Mouse (Mus musculus) hindbrain, postnatal 0 days (tissue): Measurements from ENCODE around the gene Cdh18. TPM values are rescaled to one million over a fixed set of nuclear protein-coding genes. Genes with fewer than 3 reads are reported as not detected.
"Not testable (repeated sequence)": the region's sequence is repeated elsewhere in the genome, so short reads cannot be mapped to it uniquely, and the experiment has no call there.

Experiments used
- ATAC-seq: fragments of 200-750 bp; cut with Nextera tagmentation; 2 replicates; pipeline ENCODE4 v1.8.0; 2017; ENCODE audit warnings: mild to moderate bottlenecking, moderate TSS enrichment, moderate library complexity
- DNase-seq: peaks from one replicate; pipeline ENCODE4 v3.0.0-alpha.2; 2015; ENCODE audit warnings: low spot score
- H3K27ac ChIP-seq: fragments of 300-500 bp; sonication (generic); 2 replicates; pipeline ENCODE4 v1.5.1; 2014; ENCODE audit warnings: mild to moderate bottlenecking
- H3K27me3 ChIP-seq: fragments of 300-500 bp; sonication (generic); 2 replicates; pipeline ENCODE4 v1.6.1; 2014; ENCODE audit warnings: low read length, mixed read lengths; ENCODE audit not compliant: insufficient read depth
- H3K36me3 ChIP-seq: fragments of 300-500 bp; sonication (generic); 2 replicates; pipeline ENCODE4 v1.6.1; 2014; ENCODE audit warnings: low read length, mixed read lengths; ENCODE audit not compliant: insufficient read depth
- H3K4me1 ChIP-seq: fragments of 300-500 bp; sonication (generic); 2 replicates; pipeline ENCODE4 v1.6.1; 2014; ENCODE audit warnings: antibody characterized with exemption, low read length, mixed read lengths; ENCODE audit not compliant: insufficient read depth
- H3K4me2 ChIP-seq: fragments of 300-500 bp; sonication (generic); 2 replicates; pipeline ENCODE4 v1.6.1; 2014; ENCODE audit warnings: low read depth, mild to moderate bottlenecking, low read length, moderate library complexity, mixed read lengths
- H3K4me3 ChIP-seq: fragments of 300-500 bp; sonication (generic); 2 replicates; pipeline ENCODE4 v1.5.1; 2014; ENCODE audit warnings: low read length
- H3K9ac ChIP-seq: fragments of 300-500 bp; sonication (generic); replicated peaks from 2 replicates; pipeline ENCODE4 v1.6.1; 2014; ENCODE audit warnings: mild to moderate bottlenecking, low read length, moderate library complexity, mixed read lengths
- H3K9me3 ChIP-seq: fragments of 300-500 bp; sonication (generic); 2 replicates; pipeline ENCODE4 v1.6.1; 2016; ENCODE audit warnings: low read length, mixed read lengths
- CTCF ChIP-seq: IDR thresholded peaks from 2 replicates; pipeline ENCODE4 v1.5.1; 2016; ENCODE audit warnings: antibody characterized with exemption, control low read depth, low read depth
- WGBS: fragments of 180-500 bp; shearing (Covaris S2); extraction: QIAGEN DNeasy Blood & Tissue Kit; methylation state at CpG from one replicate; pipeline ENCODE4 v1.1.7; 2014; 5-methylcytosine and 5-hydroxymethylcytosine counted together
- polyA plus RNA-seq: library from polyadenylated mRNA; unstranded; fragments of >200 nt; fragmentation: Nextera tagmentation; extraction: Ambion mirVana; gene quantifications from 2 replicates; pipeline ENCODE4 v1.2.1, GENCODE M21; 2015
- total RNA-seq: library from RNA; depleted of rRNA; stranded (reverse); fragments of >200 nt; gene quantifications from 2 replicates; pipeline ENCODE4 v1.2.3, GENCODE M21; 2014

The Cdh18 gene
- total and polyA plus RNA-seq, 2 experiments from 2014 or later, result 12.3 to 61.0 TPM

DNA sequence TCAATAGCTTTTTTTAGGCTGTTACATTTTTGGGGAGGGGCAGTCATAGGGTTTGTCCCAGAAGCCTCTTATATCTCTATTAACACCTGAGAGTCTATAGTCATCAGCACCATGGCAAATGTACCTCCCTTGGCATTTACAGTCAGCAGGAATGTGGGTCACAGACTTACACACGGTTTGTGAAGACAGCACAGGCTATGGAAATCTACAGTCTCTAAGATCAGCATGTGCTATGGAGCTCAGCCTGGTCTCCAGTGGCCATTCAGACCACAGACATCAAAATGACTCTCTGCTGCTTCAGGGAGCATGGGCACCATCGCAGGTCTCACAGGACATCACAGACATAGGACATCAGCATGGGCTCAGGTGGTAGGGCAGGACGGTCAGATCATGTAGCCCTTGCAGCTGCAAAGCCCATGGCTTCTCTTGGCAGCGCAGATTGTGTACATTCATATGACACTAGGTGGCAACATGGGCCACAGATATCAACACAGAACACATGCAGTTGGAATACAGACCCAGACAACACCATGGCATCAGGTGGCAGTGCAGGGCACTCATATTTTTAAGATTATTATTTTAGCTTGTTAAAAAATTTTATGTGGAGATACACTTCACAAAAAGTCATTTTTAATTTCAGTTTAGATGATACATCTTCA is 497.4 kb downstream of the Cdh18 start:
- Histone ChIP-seq H3K36me3 (no peaks in the 10 kb centered on the region), H3K9ac (no peak overlapping the region), H3K4me1 (no peaks in the 10 kb centered on the region), H3K4me2 (no peak overlapping the region), H3K4me3 (no peak overlapping the region), H3K9me3 (no peaks in the 10 kb centered on the region), H3K27ac (no peak overlapping the region), H3K27me3 (no peaks in the 10 kb centered on the region)
- ATAC-seq (no peak), DNase-seq (peak; percentile 32)
- TF ChIP-seq CTCF, result peak; percentile 42
- WGBS, result 79% methylated on average over 4 of the region's 4 CpGs

DNA sequence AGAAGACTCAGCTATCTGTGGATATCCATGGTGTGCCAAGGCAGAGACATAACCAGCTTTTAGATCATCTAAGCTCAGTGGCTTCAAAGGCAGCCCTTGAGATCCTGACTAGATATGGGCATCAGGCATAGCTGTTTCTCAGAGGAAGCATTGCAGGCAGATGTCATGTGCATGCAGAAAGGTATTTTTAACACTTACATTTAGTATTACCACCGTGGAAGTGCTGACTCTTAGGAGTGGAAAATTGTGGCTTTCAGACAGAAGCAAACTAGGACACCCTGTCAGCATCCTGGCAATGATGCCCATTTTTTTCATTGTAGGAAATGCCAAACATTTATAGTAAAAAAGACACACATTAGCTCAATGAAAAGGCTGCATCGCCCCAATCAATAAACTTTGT is 503.2 kb downstream of the Cdh18 start:
- Histone ChIP-seq H3K9me3 (no peaks in the 10 kb centered on the region), H3K9ac (no peak overlapping the region), H3K27me3 (no peaks in the 10 kb centered on the region), H3K4me3 (no peak overlapping the region), H3K27ac (no peak overlapping the region), H3K36me3 (no peaks in the 10 kb centered on the region), H3K4me1 (no peaks in the 10 kb centered on the region), H3K4me2 (no peak overlapping the region)
- DNase-seq (no peak), ATAC-seq (no peak)
- 71% methylated on average over 2 of the region's 2 CpGs for WGBS
- no peak for TF ChIP-seq CTCF

DNA sequence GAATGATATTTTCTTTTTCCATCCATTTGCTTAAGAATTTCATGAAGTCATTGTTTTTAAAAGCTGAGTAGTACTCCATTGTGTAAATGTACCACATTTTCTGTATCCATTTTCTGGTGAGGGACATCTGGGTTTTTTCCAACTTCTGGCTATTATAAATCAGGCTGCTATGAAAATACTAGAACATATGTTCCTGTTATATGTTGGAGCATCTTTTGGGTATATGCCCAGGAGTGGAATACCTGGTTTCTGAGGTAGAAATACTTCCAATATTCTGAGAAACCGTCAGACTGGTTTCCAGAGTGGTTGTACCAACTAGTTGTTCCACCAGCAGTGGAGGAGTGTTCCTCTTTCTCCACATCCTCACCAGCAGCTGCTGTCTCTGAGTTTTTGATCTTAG is 536.5 kb downstream of the Cdh18 start:
- not testable (repeated sequence) for ATAC-seq, H3K4me2 ChIP-seq, H3K27me3 ChIP-seq, H3K4me3 ChIP-seq, H3K27ac ChIP-seq, H3K36me3 ChIP-seq, H3K9ac ChIP-seq, H3K4me1 ChIP-seq, H3K9me3 ChIP-seq, DNase-seq
- WGBS, result 91% methylated on average over 1 of the region's 1 CpGs

DNA sequence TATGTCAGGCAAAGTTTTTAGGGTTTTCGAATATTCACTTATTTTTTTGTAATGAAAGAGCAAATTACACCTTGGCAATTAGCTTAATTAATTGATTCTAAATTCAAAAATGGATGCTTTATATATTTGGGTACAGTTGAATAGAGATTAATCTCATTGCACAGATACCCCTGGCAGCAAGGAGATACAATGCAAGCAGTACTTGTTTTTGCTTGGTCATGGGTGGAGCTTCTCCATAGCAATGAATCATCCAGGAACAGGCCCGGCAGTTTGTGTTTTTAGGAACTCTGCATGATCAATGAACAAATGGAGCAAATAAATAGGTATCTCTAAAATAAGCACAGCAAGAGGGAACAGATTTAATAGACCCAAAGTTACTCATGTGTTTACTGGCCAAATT is 538.7 kb downstream of the Cdh18 start:
- no peak for DNase-seq
- no peak for ATAC-seq
- WGBS, result 71% methylated on average over 2 of the region's 2 CpGs
- H3K27me3 ChIP-seq, result no peaks in the 10 kb centered on the region
- H3K36me3 ChIP-seq, result no peaks in the 10 kb centered on the region
- H3K4me1 ChIP-seq, result no peaks in the 10 kb centered on the region
- no peak for TF ChIP-seq CTCF
- H3K4me3 ChIP-seq, result no peak overlapping the region
- H3K9ac ChIP-seq, result no peak overlapping the region
- H3K9me3 ChIP-seq, result no peaks in the 10 kb centered on the region
- no peak overlapping the region for H3K4me2 ChIP-seq
- H3K27ac ChIP-seq, result no peak overlapping the region

DNA sequence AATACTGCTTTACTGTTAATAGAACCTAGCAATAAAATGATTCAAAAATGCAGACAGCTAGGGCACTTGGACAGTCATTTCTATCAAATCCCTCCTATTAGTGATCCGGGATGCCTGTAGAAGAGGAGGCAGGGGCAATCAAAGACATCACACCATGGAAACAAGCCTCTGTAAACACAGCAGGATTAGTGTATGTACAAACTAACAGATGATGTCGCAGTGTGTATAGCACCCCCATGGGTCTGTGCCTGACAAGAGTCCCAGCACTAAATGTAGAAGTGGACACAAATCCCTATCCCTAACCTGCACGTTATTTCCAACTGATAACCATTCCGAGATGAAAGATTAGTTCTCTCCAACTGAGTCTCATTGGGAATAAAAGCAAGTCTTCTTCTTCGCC is 547.8 kb downstream of the Cdh18 start:
- Histone ChIP-seq H3K4me2 (no peak overlapping the region), H3K9me3 (no peaks in the 10 kb centered on the region), H3K4me3 (no peak overlapping the region), H3K9ac (no peak overlapping the region), H3K4me1 (no peaks in the 10 kb centered on the region), H3K36me3 (no peaks in the 10 kb centered on the region), H3K27ac (no peak overlapping the region), H3K27me3 (no peaks in the 10 kb centered on the region)
- TF ChIP-seq CTCF, result no peak
- WGBS, result 81% methylated on average over 5 of the region's 5 CpGs
- ATAC-seq, result no peak
- DNase-seq, result no peak

DNA sequence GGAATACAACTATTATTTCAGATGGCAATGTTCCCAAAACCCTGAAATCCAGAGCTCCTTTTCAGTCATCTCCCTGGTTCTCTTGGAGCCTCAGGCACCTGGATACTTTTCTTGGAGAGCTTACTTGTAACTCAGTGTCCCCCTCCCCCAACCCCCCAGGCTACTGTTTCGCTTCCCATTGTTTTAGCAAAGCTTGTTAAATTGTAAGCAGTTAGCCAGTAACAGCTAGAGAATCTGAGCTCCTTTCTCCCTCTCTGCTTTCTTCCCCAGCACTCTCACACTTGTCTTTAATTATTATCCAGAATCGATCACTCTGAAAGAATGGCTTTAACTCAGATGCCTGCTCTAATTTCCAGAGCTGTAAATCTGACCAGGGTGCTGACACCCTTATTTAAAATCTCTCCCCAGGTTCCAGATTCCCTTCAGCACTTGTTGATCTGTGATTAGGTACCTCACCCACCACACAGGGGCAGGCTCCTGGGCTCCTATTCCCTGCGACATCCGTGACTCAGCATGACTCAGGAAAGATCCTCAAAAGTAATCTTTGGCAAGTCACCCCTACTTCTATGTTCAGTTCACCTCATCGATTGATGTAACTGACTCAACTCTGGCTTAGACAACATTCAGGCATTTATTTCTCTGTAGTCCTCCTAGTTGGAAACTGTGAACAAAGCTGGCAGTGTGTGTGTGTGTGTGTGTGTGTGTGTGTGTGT is 556.0 kb downstream of the Cdh18 start:
- Histone ChIP-seq H3K9me3 (no peaks in the 10 kb centered on the region), H3K4me2 (no peak overlapping the region), H3K4me1 (no peaks in the 10 kb centered on the region), H3K27me3 (no peaks in the 10 kb centered on the region), H3K36me3 (no peaks in the 10 kb centered on the region), H3K9ac (no peak overlapping the region), H3K27ac (no peak overlapping the region), H3K4me3 (no peak overlapping the region)
- 37% methylated on average over 5 of the region's 5 CpGs for WGBS
- no peak for TF ChIP-seq CTCF
- ATAC-seq, result no peak
- DNase-seq, result no peak

DNA sequence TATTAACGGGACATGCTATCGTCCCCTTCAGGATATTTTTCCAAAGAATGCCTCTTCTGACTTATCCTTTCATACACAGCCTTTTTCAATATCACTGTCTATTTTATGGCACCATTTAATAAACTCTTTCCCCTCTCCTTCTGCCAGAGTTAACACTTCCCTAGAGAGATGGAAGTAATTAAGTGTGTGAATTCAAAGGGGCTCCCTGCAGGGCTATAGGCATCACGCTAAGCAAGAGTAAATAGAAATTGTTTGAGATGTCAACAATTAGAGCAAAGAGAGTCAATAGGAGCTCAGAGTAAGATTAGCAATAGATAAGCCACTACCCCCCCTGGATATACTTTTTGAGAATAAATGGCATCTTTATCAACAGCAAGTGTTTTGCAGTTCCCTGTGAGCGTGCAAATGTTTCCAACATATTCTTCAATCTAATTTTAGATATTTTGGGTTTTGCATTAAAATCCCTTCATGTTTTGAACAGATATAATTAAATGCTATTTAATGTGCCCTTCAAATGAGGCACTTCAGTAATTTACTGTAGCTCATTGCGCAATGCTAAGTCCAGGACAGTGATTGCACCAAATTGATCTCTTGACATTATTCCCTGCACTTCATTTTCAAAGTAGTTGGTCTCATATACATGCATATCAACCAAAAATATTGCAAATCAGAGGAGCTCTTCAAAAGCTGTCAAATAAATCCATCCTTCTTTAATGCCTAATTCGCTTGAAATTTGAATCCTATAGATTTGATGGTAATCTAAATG is 586.3 kb downstream of the Cdh18 start:
- DNase-seq, result peak; percentile 13
- WGBS, result 48% methylated on average over 6 of the region's 6 CpGs
- no peak for ATAC-seq
- no peak for TF ChIP-seq CTCF
- Histone ChIP-seq H3K27ac (no peak overlapping the region), H3K9ac (no peak overlapping the region), H3K9me3 (no peaks in the 10 kb centered on the region), H3K4me3 (no peak overlapping the region), H3K4me1 (no peaks in the 10 kb centered on the region), H3K4me2 (no peak overlapping the region), H3K27me3 (no peaks in the 10 kb centered on the region), H3K36me3 (no peaks in the 10 kb centered on the region)
